Mouse (Mus musculus) CH12.LX (cell line): ENCODE data around the gene Dnajc1. TPM values are rescaled to one million over a fixed set of nuclear protein-coding genes. Genes with fewer than 3 reads are reported as not detected.

ENCODE experiments used
- DNase-seq: peaks from one replicate; pipeline ENCODE4 v3.0.0-alpha.2; 2013; ENCODE audit errors: extremely low read depth
- H3K27ac ChIP-seq: 2 replicates; pipeline ENCODE4 v1.5.1; 2012; ENCODE audit warnings: low read depth, mild to moderate bottlenecking, control low read depth, moderate library complexity; ENCODE audit not compliant: insufficient read depth
- H3K27me3 ChIP-seq: replicated peaks from 2 replicates; pipeline ENCODE3; 2012; ENCODE audit warnings: inconsistent platforms
- H3K36me3 ChIP-seq, 2 experiments: replicated peaks in 1 of 2; 2 replicates each; pipeline versions ENCODE3 to v1.6.1; 2012; ENCODE audit warnings: inconsistent platforms in 1 of 2, low read length in 1 of 2, mild to moderate bottlenecking in 1 of 2, mixed read lengths in 1 of 2, moderate library complexity in 1 of 2; ENCODE audit not compliant: control insufficient read depth in 1 of 2, insufficient read depth in 1 of 2
- H3K4me1 ChIP-seq, 2 experiments: 2 replicates each; pipeline ENCODE4 v1.6.1; 2012; ENCODE audit warnings: inconsistent platforms in 1 of 2, moderate library complexity in 1 of 2; ENCODE audit not compliant: insufficient read depth in 2 of 2, control insufficient read depth in 1 of 2
- H3K4me2 ChIP-seq: 2 replicates; pipeline ENCODE4 v1.6.1; 2012; ENCODE audit warnings: low read depth, mild to moderate bottlenecking, control low read depth; ENCODE audit not compliant: poor library complexity, insufficient read depth, severe bottlenecking
- H3K4me3 ChIP-seq, 3 experiments: fragments of 150-350 bp in 1 of 3; sonication (generic) in 1 of 3; replicated peaks in 1 of 3; 2 replicates each; pipeline versions ENCODE3 to v1.5.1; 2011 to 2012; ENCODE audit warnings: low read depth in 2 of 3, low read length in 2 of 3, mild to moderate bottlenecking in 2 of 3, moderate library complexity in 2 of 3, control low read depth in 1 of 3, improper control_type of control experiment in 1 of 3, inconsistent platforms in 1 of 3, mixed read lengths in 1 of 3; ENCODE audit not compliant: poor library complexity in 1 of 3
- H3K79me2 ChIP-seq: replicated peaks from 2 replicates; pipeline ENCODE4 v1.6.1; 2012; ENCODE audit warnings: mild to moderate bottlenecking, moderate library complexity; ENCODE audit not compliant: control insufficient read depth, poor library complexity, insufficient read depth, severe bottlenecking; ENCODE audit errors: extremely low read depth
- H3K9ac ChIP-seq: 2 replicates; pipeline ENCODE4 v1.6.1; 2012; ENCODE audit warnings: low read depth, mild to moderate bottlenecking, control low read depth, moderate library complexity; ENCODE audit not compliant: insufficient read depth
- H3K9me3 ChIP-seq: replicated peaks from 2 replicates; pipeline ENCODE3; 2012; ENCODE audit warnings: low read length, inconsistent platforms, mixed read lengths
- CHD1 ChIP-seq: IDR thresholded peaks from 2 replicates; pipeline ENCODE4 v1.6.1; 2012; ENCODE audit warnings: low read depth, low read length, improper control_type of control experiment, inconsistent platforms
- CTCF ChIP-seq, 2 experiments: IDR thresholded peaks in 1 of 2; conservative IDR thresholded peaks in 1 of 2; 2 replicates each; pipeline ENCODE4 v1.5.1; 2011 to 2012; ENCODE audit warnings: low read depth in 2 of 2, low read length in 2 of 2, improper control_type of control experiment in 1 of 2, inconsistent platforms in 1 of 2, mild to moderate bottlenecking in 1 of 2, moderate library complexity in 1 of 2
- ELF1 ChIP-seq: IDR thresholded peaks from 2 replicates; pipeline ENCODE4 v1.6.1; 2014; ENCODE audit warnings: low read depth, mild to moderate bottlenecking, inconsistent platforms, low read length, improper control_type of control experiment
- EP300 ChIP-seq: IDR thresholded peaks from 2 replicates; pipeline ENCODE4 v1.6.1; 2011; ENCODE audit warnings: low read length, improper control_type of control experiment
- HCFC1 ChIP-seq: IDR thresholded peaks from 2 replicates; pipeline ENCODE4 v1.6.1; 2012; ENCODE audit warnings: low read depth, mild to moderate bottlenecking, inconsistent platforms, low read length, improper control_type of control experiment
- IRF4 ChIP-seq: IDR thresholded peaks from 2 replicates; pipeline ENCODE4 v1.6.1; 2014; ENCODE audit warnings: low read depth, mild to moderate bottlenecking, inconsistent platforms, low read length, improper control_type of control experiment
- JUN ChIP-seq: IDR thresholded peaks from 2 replicates; pipeline ENCODE4 v1.6.1; 2011; ENCODE audit warnings: low read depth, mild to moderate bottlenecking, low read length, improper control_type of control experiment, moderate library complexity; ENCODE audit not compliant: insufficient read depth
- JUND ChIP-seq: conservative IDR thresholded peaks from 2 replicates; pipeline ENCODE4 v1.6.1; 2011; ENCODE audit warnings: low read depth, low read length, improper control_type of control experiment
- MAZ ChIP-seq: IDR thresholded peaks from 2 replicates; pipeline ENCODE4 v1.6.1; 2012; ENCODE audit warnings: low read depth, mild to moderate bottlenecking, inconsistent platforms, low read length, improper control_type of control experiment, moderate library complexity
- MEF2A ChIP-seq: IDR thresholded peaks from 2 replicates; pipeline ENCODE4 v1.6.1; 2014; ENCODE audit warnings: low read depth, mild to moderate bottlenecking, inconsistent platforms, low read length, improper control_type of control experiment, borderline replicate concordance
- MYC ChIP-seq: IDR thresholded peaks from 2 replicates; pipeline ENCODE4 v1.6.1; 2011; ENCODE audit warnings: low read depth, mild to moderate bottlenecking, improper control_type of control experiment, low read length
- NELFE ChIP-seq: IDR thresholded peaks from 2 replicates; pipeline ENCODE4 v1.6.1; 2011; ENCODE audit warnings: low read depth, low read length, improper control_type of control experiment
- PAX5 ChIP-seq: IDR thresholded peaks from 2 replicates; pipeline ENCODE4 v1.6.1; 2012; ENCODE audit warnings: low read length, inconsistent platforms, mixed read lengths
- POLR2A ChIP-seq: IDR thresholded peaks from 2 replicates; pipeline ENCODE4 v1.6.1; 2011; ENCODE audit warnings: low read depth, mild to moderate bottlenecking, improper control_type of control experiment, low read length
- POLR2AphosphoS2 ChIP-seq: IDR thresholded peaks from 2 replicates; pipeline ENCODE4 v1.6.1; 2011; ENCODE audit warnings: low read depth, low read length, improper control_type of control experiment
- RAD21 ChIP-seq: IDR thresholded peaks from 2 replicates; pipeline ENCODE4 v1.6.1; 2011; ENCODE audit warnings: low read depth, mild to moderate bottlenecking, low read length, improper control_type of control experiment, moderate library complexity
- RCOR1 ChIP-seq: conservative IDR thresholded peaks from 2 replicates; pipeline ENCODE4 v1.6.1; 2012; ENCODE audit warnings: low read depth, mild to moderate bottlenecking, inconsistent platforms, low read length, improper control_type of control experiment
- SIN3A ChIP-seq: IDR thresholded peaks from 2 replicates; pipeline ENCODE4 v1.6.1; 2012; ENCODE audit warnings: low read length, improper control_type of control experiment, inconsistent platforms
- SMC3 ChIP-seq: IDR thresholded peaks from 2 replicates; pipeline ENCODE4 v1.6.1; 2011; ENCODE audit warnings: low read depth, low read length, improper control_type of control experiment
- TBP ChIP-seq: conservative IDR thresholded peaks from 2 replicates; pipeline ENCODE4 v1.6.1; 2011; ENCODE audit warnings: low read depth, low read length, improper control_type of control experiment
- TCF12 ChIP-seq: IDR thresholded peaks from 2 replicates; pipeline ENCODE4 v1.6.1; 2014; ENCODE audit warnings: low read depth, mild to moderate bottlenecking, inconsistent platforms, low read length, improper control_type of control experiment
- UBTF ChIP-seq: IDR thresholded peaks from 2 replicates; pipeline ENCODE4 v1.6.1; 2012; ENCODE audit warnings: low read depth, mild to moderate bottlenecking, inconsistent platforms, low read length, improper control_type of control experiment, moderate library complexity
- USF1 ChIP-seq: IDR thresholded peaks from 2 replicates; pipeline ENCODE4 v1.6.1; 2014; ENCODE audit warnings: low read depth, mild to moderate bottlenecking, inconsistent platforms, low read length, improper control_type of control experiment
- USF2 ChIP-seq: conservative IDR thresholded peaks from 2 replicates; pipeline ENCODE4 v1.6.1; 2011; ENCODE audit warnings: low read depth, low read length, improper control_type of control experiment
- ZC3H11A ChIP-seq: IDR thresholded peaks from 2 replicates; pipeline ENCODE4 v1.6.1; 2012; ENCODE audit warnings: low read depth, mild to moderate bottlenecking, inconsistent platforms, low read length, improper control_type of control experiment
- ZKSCAN1 ChIP-seq: IDR thresholded peaks from 2 replicates; pipeline ENCODE4 v1.6.1; 2012; ENCODE audit warnings: low read depth, inconsistent platforms, low read length, improper control_type of control experiment, borderline replicate concordance
- ZNF384 ChIP-seq: IDR thresholded peaks from 2 replicates; pipeline ENCODE4 v1.6.1; 2012; ENCODE audit warnings: low read depth, low read length, improper control_type of control experiment, inconsistent platforms
- dilution Hi-C: fragments of 300-500 bp; cut with MboI; formaldehyde crosslinking; loops from 2 replicates; pipeline ENCODE4 v1.14.3; 2020; ENCODE audit warnings: low sequenced_read_pairs; ENCODE audit not compliant: extremely low pct_unique_long_range_greater_than_20kb, extremely low pct_ligation_motif_present
- in situ Hi-C: fragments of 300-500 bp; cut with MboI; formaldehyde crosslinking; loops from 3 replicates; pipeline ENCODE4 v1.14.3; 2019; ENCODE audit warnings: low sequenced_read_pairs, low pct_ligation_motif_present, low pct_unique_long_range_greater_than_20kb, mixed read lengths
- polyA plus RNA-seq: library from polyadenylated mRNA; unstranded; fragments of >175 nt; gene quantifications from 2 replicates; pipeline ENCODE4 v1.2.1, GENCODE M21; 2012; ENCODE audit warnings: low read depth; ENCODE audit not compliant: insufficient read length
- total RNA-seq, 2 experiments: library from RNA; depleted of rRNA; stranded (reverse); fragments of 300-350 nt in 1 of 2; fragments of >200 nt in 1 of 2; gene quantifications; 2 replicates each; pipeline ENCODE4 v1.2.3; 2012 to 2014

The Dnajc1 gene
- total and polyA plus RNA-seq, 3 experiments = 13.5 to 32.9 (median 17.1) TPM

DNA sequence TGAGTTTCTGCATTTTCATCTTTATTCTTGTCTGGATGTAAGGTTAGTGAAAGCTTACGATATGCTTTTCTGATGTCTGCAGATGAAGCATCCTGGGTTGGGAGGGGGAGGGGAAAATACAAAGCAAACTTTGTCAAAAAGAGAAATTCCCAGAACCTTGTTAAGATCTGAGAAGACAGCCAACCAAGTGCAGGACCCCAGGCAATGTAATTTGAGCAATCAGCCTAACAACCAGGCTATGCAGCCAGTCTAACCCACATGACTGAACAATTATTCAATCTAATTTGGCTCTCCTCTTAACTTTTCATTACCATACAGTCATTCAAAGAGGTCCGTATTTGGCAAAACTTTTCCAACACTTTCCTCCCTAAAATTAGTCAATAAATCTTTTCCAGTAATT lies 75.7 kb downstream of the Dnajc1 start:
- dilution Hi-C loops = no loop called here
- H3K36me3 ChIP-seq = peaks cover 0 to 6% of the 10 kb centered on the region in 2 experiments
- H3K27ac ChIP-seq = no peak overlapping the region
- peaks cover 7% of the 10 kb centered on the region for H3K9me3 ChIP-seq
- in situ Hi-C loops = no loop called here
- H3K79me2 ChIP-seq = no peaks in the 10 kb centered on the region
- no peak for DNase-seq
- H3K9ac ChIP-seq = no peak overlapping the region
- H3K4me3 ChIP-seq = no peak overlapping the region
- H3K4me1 ChIP-seq = no peaks in the 10 kb centered on the region
- H3K4me2 ChIP-seq = no peak overlapping the region
- no peak for TF ChIP-seq IRF4
- TF ChIP-seq HCFC1 = no peak
- TF ChIP-seq NELFE = no peak
- TF ChIP-seq TBP = no peak
- TF ChIP-seq JUND = no peak
- no peak for TF ChIP-seq RAD21
- TF ChIP-seq UBTF = no peak
- no peak for TF ChIP-seq MYC
- no peak for TF ChIP-seq CTCF (conservative IDR thresholded peaks at IDR 0.05 in 1 of 2, IDR thresholded peaks at IDR 0.05 in 1 of 2; ENCODE audit: low read depth in 2 of 2, low read length in 2 of 2)
- no peak for TF ChIP-seq ZC3H11A
- no peak for TF ChIP-seq JUN
- no peak for TF ChIP-seq RCOR1
- TF ChIP-seq MEF2A = no peak
- no peak for TF ChIP-seq ZKSCAN1
- TF ChIP-seq EP300 = no peak
- no peaks in the 10 kb centered on the region for H3K27me3 ChIP-seq

DNA sequence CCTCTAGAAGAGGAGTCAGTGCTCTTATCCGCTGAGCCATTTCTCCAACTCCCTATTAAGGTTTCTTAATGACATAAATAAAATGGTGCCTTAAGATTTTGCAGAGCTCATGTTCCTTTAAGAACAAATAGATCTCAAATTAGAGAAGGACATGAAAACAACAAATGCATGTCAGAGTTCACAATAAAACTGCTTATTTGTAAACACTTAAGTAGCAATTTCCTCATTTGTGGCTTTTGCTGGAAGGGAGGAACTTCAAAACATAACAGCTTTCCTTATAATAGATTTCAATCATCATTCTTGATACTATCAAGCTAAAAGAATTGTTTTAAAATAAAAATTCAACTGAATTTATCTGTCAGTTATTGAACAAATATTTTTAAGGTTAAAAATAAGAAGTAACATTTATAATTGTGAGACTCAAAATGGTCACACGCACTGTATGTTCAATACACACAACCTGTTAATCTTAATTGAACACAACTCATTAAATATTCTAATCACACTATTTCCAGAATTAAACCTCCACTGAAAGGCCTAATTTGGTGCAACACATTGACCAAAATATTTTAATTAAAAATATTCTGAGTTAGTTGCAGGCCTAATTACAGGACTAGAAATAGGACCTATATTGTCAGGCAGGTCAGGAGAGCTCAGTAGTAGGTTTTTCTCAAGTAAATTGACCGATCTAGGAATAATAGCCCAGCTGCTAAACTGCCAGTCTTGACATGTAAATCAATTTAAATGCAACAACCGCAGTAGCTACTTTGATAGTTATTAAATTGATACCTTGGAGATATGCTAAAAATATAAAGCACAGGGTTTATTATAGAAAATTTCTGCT lies 82.1 kb downstream of the Dnajc1 start:
- 0 out of 4 replicates have a peak, but pooled peaks cover 0 to 6% of the 10 kb centered on the region in 2 experiments for H3K4me1 ChIP-seq
- no peaks in the 10 kb centered on the region for H3K79me2 ChIP-seq
- H3K4me3 ChIP-seq = no peak overlapping the region
- H3K27ac ChIP-seq = no peak overlapping the region
- H3K27me3 ChIP-seq = no peaks in the 10 kb centered on the region
- H3K9me3 ChIP-seq = no peaks in the 10 kb centered on the region
- dilution Hi-C loops = no loop called here
- DNase-seq = no peak
- TF ChIP-seq PAX5 = no peak
- TF ChIP-seq ZKSCAN1 = no peak
- TF ChIP-seq ELF1 = no peak
- TF ChIP-seq USF2 = no peak
- no peak for TF ChIP-seq TCF12
- TF ChIP-seq SIN3A = no peak
- TF ChIP-seq CHD1 = no peak
- no peak for TF ChIP-seq POLR2A
- no peak for TF ChIP-seq TBP
- no peak for TF ChIP-seq ZC3H11A
- TF ChIP-seq ZNF384 = no peak
- no peak for TF ChIP-seq MAZ
- TF ChIP-seq SMC3 = no peak
- no peak for TF ChIP-seq MYC
- TF ChIP-seq POLR2AphosphoS2 = no peak
- TF ChIP-seq USF1 = no peak
- no peak overlapping the region for H3K9ac ChIP-seq
- in situ Hi-C loops = no loop called here
- H3K36me3 ChIP-seq = peaks cover 0 to 6% of the 10 kb centered on the region in 2 experiments
- H3K4me2 ChIP-seq = no peak overlapping the region
